Comparison of ENCODE assay signal across 8 mouse cellular contexts in the genomic region with DNA sequence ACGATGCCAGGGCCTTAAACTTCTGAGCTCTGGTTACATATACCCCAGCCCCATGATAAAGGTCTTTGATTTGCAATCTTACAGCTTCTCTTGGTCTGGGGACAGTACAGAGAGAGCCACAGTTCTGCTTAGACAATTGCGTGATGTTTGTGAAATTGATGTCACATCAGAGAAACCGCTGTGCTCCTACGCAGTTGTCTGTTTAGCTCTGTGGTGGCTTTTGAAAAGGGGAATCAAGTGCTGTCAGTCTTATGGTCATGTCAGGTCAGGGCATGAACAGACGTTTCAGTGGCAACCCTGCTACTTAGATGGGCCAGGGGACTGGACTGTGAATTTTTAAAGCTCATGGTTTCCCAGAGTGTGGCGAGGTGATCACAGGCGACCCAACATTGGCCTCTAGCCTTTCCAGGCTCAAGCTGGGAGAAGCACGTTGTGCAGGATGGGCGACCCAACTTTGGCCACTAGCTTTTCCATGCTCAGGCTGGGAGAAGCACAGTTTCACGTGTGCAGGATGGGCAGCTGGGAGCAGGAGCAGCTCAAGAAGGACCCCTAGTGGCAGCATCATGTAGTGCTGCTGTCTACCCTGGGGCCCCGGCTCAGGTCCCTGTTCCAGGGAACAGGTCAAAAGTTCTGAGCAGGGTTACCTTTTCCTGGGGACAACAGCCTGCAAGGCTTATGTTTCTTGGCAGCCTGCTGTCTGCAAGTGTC. TPM values are rescaled to one million over a fixed set of nuclear protein-coding genes. Genes with fewer than 3 reads are reported as not detected.
DNase-seq lines count a peak whose midpoint lies in the region; ATAC-seq and TF ChIP-seq lines count a peak whose summit lies in the region.

No protein-coding gene starts in this region.

- TF ChIP-seq CTCF in liver, postnatal 0 days (IDR thresholded peaks at IDR 0.05; ENCODE audit: low read depth): peak; percentile 73
- TF ChIP-seq CTCF in testis, adult 2 months (IDR thresholded peaks at IDR 0.05; ENCODE audit: control insufficient read depth, insufficient read depth, insufficient replicate concordance, low read depth, low read length): peak; percentile 86

- no peaks in the 10 kb centered on the region for H3K4me1 ChIP-seq in hindbrain, embryonic 11.5 days (replicated peaks; ENCODE audit: control insufficient read depth, insufficient read depth, low read length)
- peaks cover 15% of the 10 kb centered on the region for H3K4me1 ChIP-seq in liver, postnatal 0 days (ENCODE audit: insufficient read depth)
- no peaks in the 10 kb centered on the region; the same call in none of the 2 replicates for H3K4me1 ChIP-seq in testis, adult 2 months (ENCODE audit: control insufficient read depth, insufficient read depth, low read length)

- peak; percentile 59 for DNase-seq in adrenal gland, postnatal 14 days
- no peak for DNase-seq in adrenal gland, postnatal 4 days (ENCODE audit: low spot score in 2 of 2)
- peak; percentile 14 for DNase-seq in thymus, postnatal 25 days
- no peak for DNase-seq in thymus, postnatal 0 days (ENCODE audit: low spot score)
- peak; percentile 70 for DNase-seq in hindbrain, embryonic 11.5 days (ENCODE audit: low spot score)
- DNase-seq in liver, postnatal 0 days: peak; percentile 65
- no peak for DNase-seq in layer of hippocampus, adult 9-10 months (ENCODE audit: low spot score)

- H3K9ac ChIP-seq in hindbrain, embryonic 11.5 days (ENCODE audit: low read depth, low read length): no peak overlapping the region
- no peak overlapping the region for H3K9ac ChIP-seq in liver, postnatal 0 days (replicated peaks)

- TF ChIP-seq EP300 in liver, postnatal 0 days (IDR thresholded peaks at IDR 0.05; ENCODE audit: low read depth): no peak

- H3K4me3 ChIP-seq in hindbrain, embryonic 11.5 days (ENCODE audit: low read depth, low read length): no peak overlapping the region
- H3K4me3 ChIP-seq in liver, postnatal 0 days (ENCODE audit: low read depth, low read length): no peak overlapping the region
- H3K4me3 ChIP-seq in testis, adult 2 months (ENCODE audit: control insufficient read depth, low read depth, low read length): no peak overlapping the region

- WGBS in hindbrain, embryonic 11.5 days: 42% methylated on average over 11 of the region's 11 CpGs
- whole genome bisulfite sequencing in liver, postnatal 0 days (ENCODE audit: insufficient replicate concordance): 41% methylated on average over 11 of the region's 11 CpGs

- H3K9me3 ChIP-seq in hindbrain, embryonic 11.5 days (ENCODE audit: control insufficient read depth, low read length): no peaks in the 10 kb centered on the region
- H3K9me3 ChIP-seq in liver, postnatal 0 days (ENCODE audit: low read length): 0 out of 2 replicates have a peak, but pooled peaks cover 3% of the 10 kb centered on the region

- H3K4me2 ChIP-seq in hindbrain, embryonic 11.5 days (replicated peaks; ENCODE audit: low read depth, low read length): peak overlapping the region; percentile 21
- peak overlapping the region; percentile 54 for H3K4me2 ChIP-seq in liver, postnatal 0 days (ENCODE audit: low read depth, low read length)

- TF ChIP-seq POLR2A in testis, adult 2 months (IDR thresholded peaks at IDR 0.05; ENCODE audit: control insufficient read depth, low read depth, low read length): no peak

- H3K27ac ChIP-seq in hindbrain, embryonic 11.5 days (ENCODE audit: low read depth, low read length): no peak overlapping the region
- H3K27ac ChIP-seq in liver, postnatal 0 days (ENCODE audit: low read depth): no peak overlapping the region
- H3K27ac ChIP-seq in testis, adult 2 months (ENCODE audit: control insufficient read depth, insufficient read depth, low read depth, low read length): no peak overlapping the region

- peak; percentile 25 for ATAC-seq in hindbrain, embryonic 11.5 days (ENCODE audit: low FRiP score)
- peak; percentile 72 for ATAC-seq in liver, postnatal 0 days

- H3K36me3 ChIP-seq in hindbrain, embryonic 11.5 days (ENCODE audit: control insufficient read depth, insufficient read depth, low read length): no peaks in the 10 kb centered on the region
- H3K36me3 ChIP-seq in liver, postnatal 0 days (replicated peaks; ENCODE audit: insufficient read depth, low read length): no peaks in the 10 kb centered on the region
- H3K36me3 ChIP-seq in testis, adult 2 months (ENCODE audit: control insufficient read depth, insufficient read depth, low read length): no peaks in the 10 kb centered on the region

- H3K27me3 ChIP-seq in hindbrain, embryonic 11.5 days (ENCODE audit: control insufficient read depth, insufficient read depth, low read length): no peaks in the 10 kb centered on the region
- H3K27me3 ChIP-seq in liver, postnatal 0 days (ENCODE audit: insufficient read depth, low read length): 0 out of 2 replicates have a peak, but pooled peaks cover 5% of the 10 kb centered on the region
- no peaks in the 10 kb centered on the region for H3K27me3 ChIP-seq in testis, adult 2 months (ENCODE audit: control insufficient read depth, insufficient read depth, low read length)

RNA-seq across cellular contexts. Expression of a gene that starts 39.0 kb away (rescaled TPM):
- total RNA-seq in adrenal gland, postnatal 14 days (2021): 183 and 185 TPM in 2 replicates
- 100 to 1,000 TPM; 212 to 219 TPM for total RNA-seq in adrenal gland, postnatal 4 days (2021)
- polyA plus RNA-seq in thymus, postnatal 0 days (2015; fragmentation: Nextera tagmentation; extraction: Ambion mirVana): 177 and 200 TPM in 2 replicates
- 272 and 290 TPM in 2 replicates for polyA plus RNA-seq in hindbrain, embryonic 11.5 days (2014; fragmentation: Nextera tagmentation; extraction: Ambion mirVana)
- 102 and 112 TPM in 2 replicates for polyA plus RNA-seq in liver, postnatal 0 days (2015; fragmentation: Nextera tagmentation; extraction: Ambion mirVana)
- 215 and 230 TPM in 2 replicates for polyA plus RNA-seq in testis, adult 2 months (2012; rRNA removed)

Comparison
In these comparisons a context has a peak if more than half of its experiments do, and no peak if none do; other contexts are left out.
1. DNase-seq: peak in adrenal gland, postnatal 14 days (single experiment), thymus, postnatal 25 days (single experiment), hindbrain, embryonic 11.5 days (single experiment) and liver, postnatal 0 days (single experiment); none in adrenal gland, postnatal 4 days (0 of 2), thymus, postnatal 0 days (single experiment) and layer of hippocampus, adult 9-10 months (single experiment).